Mouse (Mus musculus) right cerebral cortex, adult 2 months (tissue): ENCODE measurements at regions not wholly inside any gene's neighbourhood (a gene's known extent, or its start where the extent isn't known, plus 50 kb on each side); places are given as distances from the start of the nearest gene placed in this dataset.

Experiments
- DNase-seq, 2 experiments: peaks; one replicate each; pipeline ENCODE4 v3.0.0; 2021 to 2022; ENCODE audit warnings: low spot score in 2 of 2

DNA sequence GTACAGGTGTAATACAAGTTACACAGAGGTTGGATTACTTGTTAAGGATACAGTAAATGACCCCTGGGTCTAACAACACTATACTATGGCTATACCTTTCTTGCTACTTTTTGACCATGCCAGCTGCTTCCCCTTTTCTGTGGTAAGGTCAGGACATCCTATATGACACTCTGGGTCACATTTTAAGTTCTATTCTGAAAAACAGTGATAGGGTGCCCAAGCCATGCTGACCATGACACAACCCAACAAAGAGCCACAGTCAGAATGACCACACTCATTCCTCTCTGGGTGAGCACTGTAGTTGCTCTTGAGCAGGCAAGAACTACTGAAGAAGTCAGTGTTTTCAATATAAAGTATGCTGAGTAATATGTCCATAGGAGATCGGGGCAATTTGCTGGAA lies 64.3 kb upstream of the Tnfsf11 start:
- no peak for DNase-seq

GRCm38 (mm10) chr14:78368881-78369280 lies 61.0 kb upstream of the Tnfsf11 start:
- DNase-seq, result peak in 1 of 2 experiments; percentile 15

- no peak for DNase-seq
Observed at GRCm38 (mm10) chr14:78364822-78365221, 57.0 kb upstream of the Tnfsf11 start.

DNA sequence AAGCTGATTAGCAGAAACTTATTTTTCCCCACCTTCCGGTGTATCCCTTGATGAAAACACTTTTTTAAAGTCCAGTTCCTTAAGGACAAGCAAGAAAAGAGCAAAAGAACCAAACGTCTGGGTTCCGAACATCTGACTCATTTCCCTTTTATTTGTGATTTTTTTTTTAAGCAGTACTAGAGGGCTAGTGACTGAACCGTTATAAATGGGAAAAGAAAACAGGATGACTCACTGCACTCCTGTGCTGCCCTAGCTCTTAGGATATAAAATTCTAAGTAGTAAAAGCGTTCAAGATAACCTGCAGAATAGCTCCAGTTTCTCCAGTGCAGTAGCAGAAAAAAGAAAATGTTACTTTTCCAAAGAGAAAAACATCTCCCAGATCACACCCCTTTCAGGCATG lies 55.3 kb upstream of the Tnfsf11 start:
- DNase-seq, result no peak
